Mouse (Mus musculus) cerebellum, adult 11 months (tissue): Measurements from ENCODE around the gene Irak3.

Experiments used
- DNase-seq: peaks from one replicate; pipeline ENCODE4 v3.0.0; 2022

Gene Irak3

GRCm38 (mm10) chr10:120202467-120203250 is 729 bp upstream of the Irak3 start:
- no peak for DNase-seq

- no peak for DNase-seq
Observed at GRCm38 (mm10) chr10:120201131-120201921, 604 bp downstream of the Irak3 start, which contains the start of gene Tmbim4. TSS of gene Tmbim4 (plus strand) at chr10:120201590.

GRCm38 (mm10) chr10:120197061-120197835 is 4.7 kb downstream of the Irak3 start:
- no peak for DNase-seq

GRCm38 (mm10) chr10:120193255-120193654 is 8.7 kb downstream of the Irak3 start:
- DNase-seq, result no peak

- DNase-seq, result no peak
Observed at GRCm38 (mm10) chr10:120192278-120192677, 9.7 kb downstream of the Irak3 start.

GRCm38 (mm10) chr10:120191165-120191564 is 10.8 kb downstream of the Irak3 start:
- DNase-seq, result no peak

GRCm38 (mm10) chr10:120189782-120190181 is 12.1 kb downstream of the Irak3 start:
- DNase-seq, result no peak

- no peak for DNase-seq
Observed at GRCm38 (mm10) chr10:120189276-120189675, 12.7 kb downstream of the Irak3 start.

- no peak for DNase-seq
Observed at GRCm38 (mm10) chr10:120188513-120188912, 13.4 kb downstream of the Irak3 start.

- no peak for DNase-seq
Observed at GRCm38 (mm10) chr10:120183342-120183741, 18.6 kb downstream of the Irak3 start.

- no peak for DNase-seq
Observed at GRCm38 (mm10) chr10:120182887-120183286, 19.0 kb downstream of the Irak3 start.

- DNase-seq, result no peak
Observed at GRCm38 (mm10) chr10:120174192-120174705, 27.7 kb downstream of the Irak3 start.

- no peak for DNase-seq
Observed at GRCm38 (mm10) chr10:120171340-120171739, 30.6 kb downstream of the Irak3 start.

- DNase-seq, result no peak
Observed at GRCm38 (mm10) chr10:120170277-120170676, 31.7 kb downstream of the Irak3 start.

- DNase-seq, result no peak
Observed at GRCm38 (mm10) chr10:120169841-120170240, 32.1 kb downstream of the Irak3 start.

- no peak for DNase-seq
Observed at GRCm38 (mm10) chr10:120169064-120169463, 32.9 kb downstream of the Irak3 start.

GRCm38 (mm10) chr10:120168070-120168469 is 33.9 kb downstream of the Irak3 start:
- DNase-seq, result no peak

- no peak for DNase-seq
Observed at GRCm38 (mm10) chr10:120165793-120166503, 36.0 kb downstream of the Irak3 start.

GRCm38 (mm10) chr10:120164931-120165792 is 36.8 kb downstream of the Irak3 start:
- DNase-seq, result no peak

GRCm38 (mm10) chr10:120163490-120163889 is 38.4 kb downstream of the Irak3 start:
- DNase-seq, result no peak

- DNase-seq, result no peak
Observed at GRCm38 (mm10) chr10:120162840-120163239, 39.1 kb downstream of the Irak3 start.
